Mouse (Mus musculus) intestine, embryonic 15.5 days (tissue): ENCODE measurements around the gene Taf9. TPM values are rescaled to one million over a fixed set of nuclear protein-coding genes. Genes with fewer than 3 reads are reported as not detected.
A peak's percentile ranks its signal among the peaks of the same experiment; 100 is the strongest.

Experiments used
- ATAC-seq: fragments of 200-750 bp; cut with Nextera tagmentation; 2 replicates; pipeline ENCODE4 v1.8.0; 2017; ENCODE audit warnings: moderate TSS enrichment, moderate library complexity
- H3K27ac ChIP-seq: fragments of 300-500 bp; sonication (generic); 2 replicates; pipeline ENCODE4 v1.5.1; 2015; ENCODE audit warnings: mild to moderate bottlenecking, inconsistent platforms
- H3K27me3 ChIP-seq: fragments of 300-500 bp; sonication (generic); replicated peaks from 2 replicates; pipeline ENCODE4 v1.6.1; 2015; ENCODE audit warnings: inconsistent platforms
- H3K36me3 ChIP-seq: fragments of 300-500 bp; sonication (generic); 2 replicates; pipeline ENCODE4 v1.6.1; 2015; ENCODE audit warnings: inconsistent platforms
- H3K4me1 ChIP-seq: fragments of 300-500 bp; sonication (generic); replicated peaks from 2 replicates; pipeline ENCODE4 v1.6.1; 2015; ENCODE audit warnings: inconsistent platforms
- H3K4me2 ChIP-seq: fragments of 300-500 bp; sonication (generic); replicated peaks from 2 replicates; pipeline ENCODE4 v1.6.1; 2015; ENCODE audit warnings: mild to moderate bottlenecking, inconsistent platforms
- H3K4me3 ChIP-seq: fragments of 300-500 bp; sonication (generic); replicated peaks from 2 replicates; pipeline ENCODE4 v1.5.1; 2015; ENCODE audit warnings: inconsistent platforms
- H3K9ac ChIP-seq: fragments of 300-500 bp; sonication (generic); 2 replicates; pipeline ENCODE4 v1.6.1; 2015; ENCODE audit warnings: inconsistent platforms
- H3K9me3 ChIP-seq: fragments of 300-500 bp; sonication (generic); 2 replicates; pipeline ENCODE4 v1.6.1; 2016; ENCODE audit warnings: inconsistent platforms
- WGBS: fragments of 180-500 bp; shearing (Covaris S2); methylation state at CpG from one replicate; pipeline ENCODE4 v1.1.7; 2015; 5-methylcytosine and 5-hydroxymethylcytosine counted together
- polyA plus RNA-seq: library from polyadenylated mRNA; unstranded; fragments of >200 nt; fragmentation: Nextera tagmentation; extraction: Ambion mirVana; gene quantifications from 2 replicates; pipeline ENCODE4 v1.2.1, GENCODE M21; 2015

The Taf9 gene
- polyA plus RNA-seq, 1 experiment from 2014 or later, result 9.1 TPM

DNA sequence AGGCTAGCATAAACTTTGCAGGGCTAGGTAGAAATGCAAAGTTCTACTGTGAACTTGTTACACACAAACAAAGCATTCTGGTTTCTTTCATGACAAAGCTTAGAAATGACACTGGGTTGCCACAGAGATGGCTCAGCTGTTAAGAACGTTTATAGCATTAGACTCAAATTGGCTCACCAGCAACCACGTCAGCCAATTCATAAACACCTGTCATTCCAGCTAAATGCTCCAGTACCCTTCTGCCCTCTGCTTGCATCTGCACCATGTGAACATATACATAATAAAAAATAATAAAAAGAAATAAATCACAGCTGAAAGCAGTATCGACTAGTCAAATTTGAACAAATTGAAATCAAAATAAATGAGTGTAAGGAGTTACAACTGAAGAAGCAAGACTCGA, 29.1 kb upstream of the Taf9 start:
- Histone ChIP-seq H3K4me3 (no peak overlapping the region), H3K4me2 (no peak overlapping the region), H3K9me3 (no peaks in the 10 kb centered on the region), H3K36me3 (peaks cover 4% of the 10 kb centered on the region), H3K9ac (no peak overlapping the region), H3K27ac (no peak overlapping the region), H3K27me3 (no peaks in the 10 kb centered on the region), H3K4me1 (no peaks in the 10 kb centered on the region)
- 74% methylated on average over 4 of the region's 4 CpGs for WGBS
- no peak for ATAC-seq

DNA sequence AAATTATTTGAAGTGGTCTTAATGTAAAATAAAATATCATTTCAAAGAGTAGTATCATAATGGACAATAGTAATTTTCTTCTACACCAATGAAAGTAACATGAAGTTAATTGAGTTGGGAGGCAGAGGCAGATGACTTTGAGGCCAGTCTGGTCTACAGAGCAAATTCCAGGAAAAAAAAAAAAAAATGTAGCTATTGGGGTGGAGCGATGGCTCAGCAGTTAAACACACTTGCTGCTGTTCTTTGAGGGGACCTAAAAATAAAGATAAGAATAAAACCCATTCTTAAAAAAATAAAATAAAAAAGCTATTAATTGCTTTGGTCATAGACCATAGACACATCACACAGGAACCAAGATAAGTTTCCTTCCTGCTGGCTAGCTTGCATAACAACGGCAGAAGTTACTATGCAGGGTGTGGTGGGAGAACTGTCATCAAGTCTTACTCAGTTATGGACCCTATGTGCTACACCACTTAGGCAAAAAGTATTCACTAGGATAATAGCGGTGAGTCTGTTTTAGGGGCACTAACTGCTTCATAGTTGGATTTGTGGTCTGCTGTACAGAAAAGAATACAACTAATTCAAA, 17.2 kb upstream of the Taf9 start:
- Histone ChIP-seq H3K36me3 (peaks cover 16% of the 10 kb centered on the region), H3K4me1 (no peaks in the 10 kb centered on the region), H3K9ac (no peak overlapping the region), H3K4me3 (no peak overlapping the region), H3K27ac (no peak overlapping the region), H3K4me2 (no peak overlapping the region), H3K27me3 (no peaks in the 10 kb centered on the region), H3K9me3 (no peaks in the 10 kb centered on the region)
- WGBS, result 91% methylated on average over 3 of the region's 3 CpGs
- ATAC-seq, result no peak

DNA sequence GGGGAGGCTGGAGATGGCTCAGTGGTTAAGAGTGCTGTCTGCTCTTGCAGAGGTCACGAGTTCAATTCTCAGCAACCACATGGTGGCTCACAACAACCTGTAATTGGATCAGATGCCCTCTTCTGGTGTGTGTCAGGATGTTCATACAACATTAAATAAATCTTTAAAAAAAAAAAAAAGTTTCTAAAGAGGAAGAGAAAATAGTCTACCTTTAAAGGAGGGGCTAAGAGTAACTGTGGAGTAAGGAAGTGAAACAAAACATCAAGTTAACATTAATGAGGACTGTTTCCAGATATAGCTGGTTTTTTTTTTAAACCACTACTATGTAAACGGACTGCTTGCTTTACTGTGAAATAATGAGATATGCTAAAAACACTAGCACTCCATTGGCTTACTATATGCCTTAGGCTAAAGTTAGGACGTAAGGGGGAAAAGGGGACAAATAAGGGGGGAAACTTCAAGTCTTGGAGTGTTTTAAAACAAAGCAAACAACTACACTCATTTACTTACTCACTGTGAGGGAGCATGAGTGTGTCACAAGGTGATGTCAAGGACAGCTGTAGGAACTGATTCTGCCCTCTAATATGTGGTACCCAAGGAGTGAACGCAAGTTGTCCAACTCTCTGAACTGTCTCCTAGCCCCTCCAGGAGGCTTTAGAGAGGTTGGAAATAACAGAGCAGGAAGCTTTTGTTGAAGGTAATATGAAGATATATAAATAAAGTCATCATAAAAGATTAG, 8.7 kb upstream of the Taf9 start:
- H3K4me2 ChIP-seq, result no peak overlapping the region
- H3K9me3 ChIP-seq, result no peaks in the 10 kb centered on the region
- no peak overlapping the region for H3K4me3 ChIP-seq
- H3K27me3 ChIP-seq, result no peaks in the 10 kb centered on the region
- no peaks in the 10 kb centered on the region for H3K4me1 ChIP-seq
- H3K36me3 ChIP-seq, result peaks cover 16% of the 10 kb centered on the region
- H3K27ac ChIP-seq, result no peak overlapping the region
- no peak overlapping the region for H3K9ac ChIP-seq
- 90% methylated on average over 4 of the region's 4 CpGs for WGBS
- no peak for ATAC-seq

DNA sequence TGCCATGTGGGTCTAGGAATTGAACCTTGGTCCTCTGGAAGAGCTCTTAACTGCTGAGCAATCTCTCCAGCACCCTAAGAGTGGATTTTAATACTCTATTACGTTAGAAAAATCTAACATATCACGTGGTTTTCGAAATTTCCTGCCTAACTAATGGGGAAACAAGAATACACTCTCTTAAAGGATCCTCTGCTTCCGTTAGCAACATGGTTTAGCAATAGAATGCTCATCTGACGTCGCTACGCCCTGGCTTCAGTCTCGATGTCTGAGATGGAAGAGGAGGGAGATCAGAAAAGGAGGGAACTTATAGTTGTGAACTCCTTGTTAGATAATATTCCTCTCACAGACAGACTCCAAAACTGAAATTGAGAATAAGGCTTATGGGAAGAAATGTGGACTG, 3.2 kb upstream of the Taf9 start:
- Histone ChIP-seq H3K36me3 (peaks cover 5% of the 10 kb centered on the region; the same call in 1 of the 2 replicates), H3K27me3 (no peaks in the 10 kb centered on the region), H3K4me3 (no peak overlapping the region), H3K4me2 (no peak overlapping the region), H3K27ac (no peak overlapping the region), H3K4me1 (peaks cover 4% of the 10 kb centered on the region; the same call in 1 of the 2 replicates), H3K9me3 (no peaks in the 10 kb centered on the region), H3K9ac (no peak overlapping the region)
- ATAC-seq, result no peak
- 92% methylated on average over 8 of the region's 8 CpGs for WGBS

DNA sequence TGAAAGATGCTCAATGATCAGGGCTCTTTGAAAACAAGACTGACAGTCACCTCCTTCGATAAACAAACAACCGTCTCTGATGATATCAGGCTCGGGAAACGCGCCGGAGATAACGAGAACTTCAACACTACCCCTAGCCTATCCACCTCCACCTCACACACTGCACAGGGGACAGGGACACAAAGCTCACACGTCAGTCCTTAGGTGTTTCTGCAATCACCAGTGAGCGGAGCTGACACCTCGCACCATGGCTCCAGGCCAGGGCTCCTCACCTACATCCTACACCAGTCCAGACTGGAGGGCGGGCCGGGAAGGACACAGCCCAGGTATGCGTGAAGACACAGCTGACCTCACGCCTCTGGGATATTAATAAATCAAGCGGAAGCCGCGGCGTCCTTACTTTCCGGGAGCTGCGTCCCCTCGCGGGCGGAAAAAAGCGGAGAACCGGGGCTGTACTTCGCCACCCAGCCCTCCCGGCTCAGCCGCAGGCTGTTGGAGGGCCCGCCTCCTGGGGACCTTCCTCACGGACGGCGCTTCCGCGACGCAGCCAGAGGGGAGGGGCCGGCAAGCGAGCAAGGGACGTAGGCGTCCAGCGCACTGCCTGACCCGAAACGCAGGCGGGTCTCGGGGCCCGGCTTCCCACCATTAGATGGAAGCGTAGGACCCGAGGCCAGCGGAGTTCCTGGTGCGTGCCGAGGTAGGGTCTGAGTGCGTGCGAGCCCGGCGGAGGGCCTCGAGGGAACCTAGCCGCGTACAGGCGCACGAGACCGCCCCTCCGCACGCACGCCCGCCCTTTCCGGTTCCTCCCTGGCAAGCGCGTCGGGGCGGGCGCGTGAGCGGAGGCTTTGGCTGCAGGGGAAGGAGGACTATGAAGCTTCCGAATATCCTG, 585 bp upstream of the Taf9 start, which contains the start of the genes Ak6 and Rad17:
Gene Ak6, plus strand, starts transcription at position 430 of the 889 bp plus-strand sequence.
Gene Rad17, minus strand, starts transcription at position 502 of the 889 bp plus-strand sequence.
- under 1% methylated on average over 73 of the region's 73 CpGs for WGBS
- ATAC-seq, result peak; percentile 99
- Histone ChIP-seq H3K4me1 (peaks cover 4% of the 10 kb centered on the region; the same call in 1 of the 2 replicates), H3K4me2 (peak within 1 kb of the TSS; percentile 77), H3K27ac (peak within 1 kb of the TSS; percentile 95), H3K4me3 (peak within 1 kb of the TSS; percentile 88), H3K36me3 (no peaks in the 10 kb centered on the region), H3K9ac (peak within 1 kb of the TSS; percentile 86), H3K9me3 (no peaks in the 10 kb centered on the region), H3K27me3 (no peaks in the 10 kb centered on the region)

DNA sequence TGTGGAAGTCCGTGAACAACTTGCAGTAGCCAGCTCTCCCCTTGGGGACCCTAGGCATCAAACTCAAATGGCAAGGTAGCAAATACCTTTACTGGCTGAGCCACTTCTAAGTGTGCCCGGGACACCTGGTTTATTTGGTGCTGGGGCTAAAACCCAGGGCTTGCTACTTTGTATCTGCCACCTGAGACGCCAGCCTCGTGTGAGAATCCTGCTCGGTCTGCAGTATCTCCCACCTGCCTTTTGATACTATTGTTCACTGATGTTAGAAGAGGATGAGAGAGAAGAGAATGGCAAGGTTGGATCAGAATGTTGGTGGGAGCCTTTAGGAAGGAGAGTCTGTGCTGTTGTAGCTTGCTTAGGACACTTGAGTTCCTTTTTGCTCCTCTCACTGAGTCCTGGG, 6.7 kb downstream of the Taf9 start:
- no peaks in the 10 kb centered on the region for H3K9me3 ChIP-seq
- no peaks in the 10 kb centered on the region for H3K27me3 ChIP-seq
- no peak overlapping the region for H3K4me3 ChIP-seq
- no peak for ATAC-seq
- H3K9ac ChIP-seq, result no peak overlapping the region
- no peaks in the 10 kb centered on the region for H3K36me3 ChIP-seq
- 91% methylated on average over 5 of the region's 5 CpGs for WGBS
- no peaks in the 10 kb centered on the region for H3K4me1 ChIP-seq
- no peak overlapping the region for H3K4me2 ChIP-seq
- H3K27ac ChIP-seq, result no peak overlapping the region

DNA sequence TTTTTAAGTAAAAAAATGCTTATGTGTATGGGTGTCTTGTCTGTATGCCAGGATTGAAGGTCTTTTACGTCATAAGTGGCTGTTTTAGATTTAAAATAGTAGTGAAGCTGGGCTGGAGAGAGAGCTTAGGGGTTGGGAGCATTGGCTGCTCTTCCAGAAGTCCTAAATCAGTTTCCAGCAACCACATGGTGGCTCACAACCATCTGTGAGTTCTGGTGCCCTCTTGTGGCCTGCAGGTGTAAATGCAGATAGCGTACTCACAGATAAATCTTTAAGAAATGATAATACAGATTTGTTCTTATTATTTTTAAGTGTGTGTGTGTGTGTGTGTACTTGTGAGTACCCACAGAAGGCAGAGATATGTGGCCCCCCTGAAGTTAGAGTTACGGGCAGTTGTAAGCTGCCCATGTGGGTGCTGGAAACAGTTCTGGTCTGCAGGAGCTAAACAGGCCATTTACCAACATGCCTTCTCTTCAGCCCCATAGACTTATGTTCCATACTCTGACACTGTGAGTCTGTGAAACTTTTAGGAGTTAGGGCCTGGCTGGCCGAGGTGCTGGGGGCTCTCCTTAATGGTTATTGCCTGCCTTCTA, 8.6 kb downstream of the Taf9 start:
- peak; percentile 55 for ATAC-seq

DNA sequence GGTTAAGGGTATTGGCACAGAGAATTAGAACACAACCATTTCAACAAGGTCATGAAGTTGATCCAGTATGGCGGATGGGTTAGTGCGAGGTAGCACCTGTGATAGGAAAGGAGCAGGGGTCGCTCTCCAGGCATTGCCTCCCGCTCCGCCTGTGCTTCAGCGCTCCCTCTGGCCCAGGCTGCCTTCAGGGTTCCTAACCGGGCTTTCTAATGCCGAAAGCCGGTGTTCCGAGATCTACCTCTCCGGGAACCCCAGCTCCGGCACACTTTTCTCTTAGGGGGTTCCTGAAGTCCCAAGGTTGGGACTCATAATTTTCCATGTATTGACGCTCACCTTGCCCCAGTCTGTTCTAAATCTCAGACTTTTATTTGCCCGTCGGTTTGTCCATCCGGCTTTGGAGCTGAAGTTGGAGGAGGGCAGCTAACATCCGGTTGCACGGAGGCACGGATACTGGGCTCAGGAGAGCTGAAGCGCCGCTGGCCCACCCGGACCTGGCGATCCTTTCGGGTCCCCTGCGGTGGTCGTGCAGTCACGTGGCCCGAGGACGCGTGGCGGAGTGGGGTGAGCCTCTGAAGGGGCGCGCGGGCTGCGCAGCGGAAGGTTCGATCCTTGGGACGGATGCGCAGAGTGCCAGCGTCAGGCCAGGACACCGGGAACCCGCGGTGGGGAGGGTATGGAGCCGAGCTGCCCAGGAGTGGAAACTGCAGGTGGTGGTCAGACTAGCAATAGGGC, 18.1 kb downstream of the Taf9 start, which contains the start of gene Ccdc125:
Gene Ccdc125, plus strand, starts transcription at position 427 of the 732 bp plus-strand sequence.
- WGBS, result under 1% methylated on average over 44 of the region's 44 CpGs
- Histone ChIP-seq H3K27me3 (no peaks in the 10 kb centered on the region), H3K36me3 (0 out of 2 replicates have a peak, but pooled peaks cover 5% of the 10 kb centered on the region), H3K27ac (peak within 1 kb of the TSS; percentile 83), H3K9ac (peak within 1 kb of the TSS; percentile 76), H3K4me2 (peak within 1 kb of the TSS; percentile 86), H3K4me1 (0 out of 2 replicates have a peak, but pooled peaks cover 3% of the 10 kb centered on the region), H3K9me3 (no peaks in the 10 kb centered on the region), H3K4me3 (peak within 1 kb of the TSS; percentile 60)
- ATAC-seq, result peak; percentile 86

More for the DNA sequence above, 8.6 kb downstream of the Taf9 start:
- 43% methylated on average over 4 of the region's 4 CpGs for WGBS
- Histone ChIP-seq H3K9ac (no peak overlapping the region), H3K4me2 (no peak overlapping the region), H3K4me3 (no peak overlapping the region), H3K4me1 (no peaks in the 10 kb centered on the region), H3K9me3 (no peaks in the 10 kb centered on the region), H3K36me3 (no peaks in the 10 kb centered on the region), H3K27me3 (no peaks in the 10 kb centered on the region), H3K27ac (no peak overlapping the region)

DNA sequence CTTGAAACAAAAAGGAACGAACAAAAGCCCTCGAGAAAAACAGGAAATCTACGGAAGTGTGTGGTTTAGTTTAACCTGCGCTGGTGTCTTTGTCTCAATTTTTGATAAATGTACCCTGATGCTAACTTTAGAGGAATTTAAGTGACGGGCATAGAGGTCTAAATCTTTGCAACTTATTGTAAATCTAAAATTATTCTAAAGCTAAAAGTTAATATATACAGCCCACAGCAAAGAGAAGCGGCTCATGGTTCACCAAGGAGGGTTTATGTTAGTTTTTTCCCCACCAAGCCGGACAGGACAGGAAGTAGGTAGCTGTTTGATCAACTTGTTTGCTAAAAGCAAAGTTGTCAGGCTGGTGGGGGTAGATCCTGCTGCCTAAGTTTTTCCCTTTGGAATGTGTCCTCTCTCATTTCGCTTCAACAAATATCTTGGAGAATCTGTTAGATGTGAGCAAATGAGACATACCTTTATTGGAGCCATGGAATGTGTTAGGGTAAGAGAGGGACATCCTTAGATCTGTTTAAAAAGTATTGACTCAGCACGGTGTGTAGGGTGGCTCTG, 18.9 kb downstream of the Taf9 start:
- 28% methylated on average over 9 of the region's 9 CpGs for WGBS
- Histone ChIP-seq H3K27ac (peak overlapping the region; percentile 83), H3K4me2 (peak overlapping the region; percentile 86), H3K4me1 (0 out of 2 replicates have a peak, but pooled peaks cover 3% of the 10 kb centered on the region), H3K4me3 (peak overlapping the region; percentile 60), H3K36me3 (0 out of 2 replicates have a peak, but pooled peaks cover 5% of the 10 kb centered on the region), H3K9ac (peak overlapping the region; percentile 76; the same call in 1 of the 2 replicates), H3K9me3 (no peaks in the 10 kb centered on the region), H3K27me3 (no peaks in the 10 kb centered on the region)
- 0 out of 2 replicates have a peak, but pooled peaks have one; percentile 18 for ATAC-seq

DNA sequence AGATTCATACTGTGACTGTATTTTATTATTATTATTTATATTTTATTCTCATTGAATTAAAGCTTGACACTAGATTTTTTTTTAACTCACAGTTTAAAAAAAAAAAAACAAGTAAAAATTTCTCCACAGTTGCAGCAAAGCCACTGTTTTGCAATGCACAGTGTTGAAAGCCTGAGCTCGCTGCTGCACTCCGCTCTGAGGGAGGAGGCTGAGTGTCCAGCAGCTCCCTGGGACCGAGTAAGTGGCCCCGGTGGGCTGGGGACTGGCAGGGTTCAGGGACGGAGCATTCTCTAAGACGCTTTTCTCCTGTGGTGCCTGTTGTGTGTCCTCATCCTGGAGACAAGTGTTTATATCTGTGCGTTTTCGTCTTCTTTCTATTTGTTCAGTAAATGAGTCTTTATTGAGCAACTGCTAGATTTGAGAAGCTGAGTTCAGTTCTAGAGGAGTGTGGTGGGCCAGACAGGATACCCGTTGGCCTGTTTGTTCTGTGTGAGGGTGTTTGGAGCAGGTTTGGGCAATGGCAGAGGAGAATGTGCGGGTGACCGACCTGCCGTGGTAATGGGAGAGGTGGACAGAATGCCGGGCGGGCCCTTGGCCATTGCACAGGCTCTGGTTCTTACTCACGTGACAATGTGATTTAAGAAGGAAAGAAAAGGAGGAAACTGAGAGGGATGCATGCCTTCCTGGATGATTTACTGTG, 24.7 kb downstream of the Taf9 start:
- Histone ChIP-seq H3K27me3 (no peaks in the 10 kb centered on the region), H3K9ac (no peak overlapping the region), H3K27ac (no peak overlapping the region), H3K4me3 (no peak overlapping the region), H3K4me1 (0 out of 2 replicates have a peak, but pooled peaks cover under 1% of the 10 kb centered on the region), H3K36me3 (no peaks in the 10 kb centered on the region), H3K4me2 (no peak overlapping the region), H3K9me3 (no peaks in the 10 kb centered on the region)
- no peak for ATAC-seq
- WGBS, result 80% methylated on average over 15 of the region's 15 CpGs
